Mouse (Mus musculus) heart, adult 2 months (tissue): ENCODE measurements around the gene Gm20518.

ENCODE experiments used
- CTCF ChIP-seq: fragments of 200-600 bp; IDR thresholded peaks from 2 replicates; pipeline ENCODE4 v1.8.1; 2022; ENCODE audit warnings: antibody characterized with exemption, mild to moderate bottlenecking, moderate library complexity
- POLR2A ChIP-seq: fragments of 200-500 bp; IDR thresholded peaks from 2 replicates; pipeline ENCODE4 v1.6.1; 2011; ENCODE audit warnings: mild to moderate bottlenecking, low read depth, low read length, control low read depth; ENCODE audit not compliant: insufficient read depth

DNA sequence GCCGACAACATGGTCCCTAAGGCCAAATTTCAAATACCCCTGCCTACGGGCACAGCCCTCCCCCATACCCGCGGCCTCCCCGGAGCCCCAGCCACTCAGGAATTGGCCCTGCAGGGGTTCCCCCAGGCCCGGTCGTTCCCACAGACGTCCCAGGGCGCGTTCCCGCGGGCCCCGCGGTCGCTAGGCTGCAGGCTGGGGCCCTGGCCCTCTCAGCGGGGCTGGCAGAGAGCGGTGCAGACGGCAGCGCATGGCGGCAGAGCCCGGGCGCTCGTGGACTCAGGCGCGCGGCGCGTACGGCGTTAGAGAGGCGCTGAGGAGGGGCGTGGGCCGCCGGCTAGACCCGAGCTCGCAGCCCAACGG, 58.2 kb downstream of the Gm20518 start:
- TF ChIP-seq POLR2A (no peak), CTCF (no peak)
